Mouse (Mus musculus): ENCODE data around the gene D130043K22Rik. TPM values are rescaled to one million over a fixed set of nuclear protein-coding genes. Genes with fewer than 3 reads are reported as not detected.

D130043K22Rik gene
- total RNA-seq, 1 experiment: 0.31 TPM

DNA sequence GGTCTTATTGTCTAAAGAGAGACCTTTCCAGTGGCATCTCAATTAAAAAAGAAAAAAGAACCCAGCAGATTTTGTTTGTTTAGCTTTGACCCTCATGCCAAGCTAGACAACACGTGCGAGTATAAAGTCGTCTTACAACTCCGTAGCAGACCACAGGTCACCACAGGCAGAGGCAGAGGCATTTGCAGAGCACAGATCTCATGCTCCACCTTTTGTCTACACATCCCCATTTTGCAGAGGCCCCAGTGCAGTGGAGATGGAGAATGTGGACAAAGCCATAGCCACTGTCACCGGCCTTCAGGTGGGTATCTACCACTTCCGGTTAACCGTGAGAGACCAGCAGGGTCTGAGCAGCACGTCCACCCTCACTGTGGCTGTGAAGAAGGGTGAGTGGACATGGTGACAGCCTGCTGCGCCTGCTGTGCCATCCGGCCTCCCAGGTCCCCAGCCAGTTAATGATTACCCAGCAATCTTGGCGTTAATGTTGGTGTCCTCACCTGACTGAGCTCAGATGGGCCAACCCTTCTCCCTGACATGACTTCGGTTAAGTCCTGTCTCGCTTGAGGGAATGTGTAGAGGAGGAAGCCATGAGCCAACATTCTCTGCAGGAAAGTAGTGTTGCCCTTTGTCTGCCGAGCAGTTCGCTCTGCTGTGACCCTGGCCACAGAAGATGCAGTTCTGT is 34.6 kb downstream of the D130043K22Rik start:
- Histone ChIP-seq H3K9me3 (ENCODE audit: control insufficient read depth, insufficient read depth, low read depth, low read length) (no peaks in the 10 kb centered on the region), H3K4me1 (ENCODE audit: control insufficient read depth in 2 of 2, insufficient read depth in 2 of 2, low read length in 2 of 2, poor library complexity in 1 of 2) (no peaks in the 10 kb centered on the region), H3K36me3 (ENCODE audit: control insufficient read depth, insufficient read depth, low read length, poor library complexity, severe bottlenecking) (no peaks in the 10 kb centered on the region), H3K9ac (ENCODE audit: insufficient read depth, low read depth, low read length, poor library complexity, severe bottlenecking) (no peak overlapping the region), H3K4me3 (ENCODE audit: insufficient read depth in 1 of 2, low read depth in 1 of 2, low read length in 2 of 2, poor library complexity in 1 of 2, severe bottlenecking in 1 of 2) (no peak overlapping the region), H3K27ac (ENCODE audit: insufficient read depth, low read depth, low read length, poor library complexity, severe bottlenecking) (no peak overlapping the region)
- TF ChIP-seq HCFC1 (IDR thresholded peaks at IDR 0.05; ENCODE audit: borderline replicate concordance, insufficient read depth, low read length): no peak
- TF ChIP-seq ZC3H11A (IDR thresholded peaks at IDR 0.05; ENCODE audit: borderline replicate concordance, low read depth, low read length): no peak
- no peak for TF ChIP-seq ZNF384 (IDR thresholded peaks at IDR 0.05; ENCODE audit: low read depth, low read length)
- no peak for TF ChIP-seq MAFK (IDR thresholded peaks at IDR 0.05; ENCODE audit: insufficient read depth, low read depth, low read length)
- TF ChIP-seq CHD2 (IDR thresholded peaks at IDR 0.05; ENCODE audit: low read depth, low read length): no peak
- in situ Hi-C loops (cut with MboI; ENCODE audit: low sequenced_read_pairs in 2 of 2, unreplicated experiment in 2 of 2): no loop called here
- no peak for DNase-seq (ENCODE audit: low read depth, low spot score)

DNA sequence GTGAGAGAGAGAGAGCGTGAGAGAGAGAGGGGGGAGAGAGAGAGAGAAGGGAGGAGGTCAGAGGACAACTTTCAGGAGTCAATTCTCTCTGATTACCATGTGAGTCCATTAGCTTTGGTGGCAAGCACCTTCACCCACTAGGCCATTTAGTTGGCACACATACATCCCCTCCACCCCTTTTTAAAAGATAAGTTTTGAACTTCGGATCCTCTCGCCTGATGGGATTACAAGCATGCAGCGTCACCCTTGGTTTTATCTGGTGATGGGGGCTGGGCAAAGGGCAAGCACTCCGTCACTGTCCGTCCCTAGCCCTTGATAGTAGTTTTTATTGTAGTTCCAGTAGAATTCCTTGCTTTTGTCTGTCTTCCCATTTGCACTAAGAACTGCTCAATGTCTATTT is 35.3 kb downstream of the D130043K22Rik start:
- H3K27ac ChIP-seq (ENCODE audit: insufficient read depth, low read depth, low read length, poor library complexity, severe bottlenecking): no peak overlapping the region
- no peak overlapping the region for H3K9ac ChIP-seq (ENCODE audit: insufficient read depth, low read depth, low read length, poor library complexity, severe bottlenecking)
- in situ Hi-C loops (cut with MboI; ENCODE audit: low sequenced_read_pairs in 2 of 2, unreplicated experiment in 2 of 2): no loop called here
- DNase-seq (ENCODE audit: low read depth, low spot score): no peak
- TF ChIP-seq ZC3H11A (IDR thresholded peaks at IDR 0.05; ENCODE audit: borderline replicate concordance, low read depth, low read length) (no peak), ZNF384 (IDR thresholded peaks at IDR 0.05; ENCODE audit: low read depth, low read length) (no peak), MAFK (IDR thresholded peaks at IDR 0.05; ENCODE audit: insufficient read depth, low read depth, low read length) (no peak), HCFC1 (IDR thresholded peaks at IDR 0.05; ENCODE audit: borderline replicate concordance, insufficient read depth, low read length) (no peak), CHD2 (IDR thresholded peaks at IDR 0.05; ENCODE audit: low read depth, low read length) (no peak)
- H3K9me3 ChIP-seq (ENCODE audit: control insufficient read depth, insufficient read depth, low read depth, low read length): no peaks in the 10 kb centered on the region
- H3K4me3 ChIP-seq (ENCODE audit: insufficient read depth in 1 of 2, low read depth in 1 of 2, low read length in 2 of 2, poor library complexity in 1 of 2, severe bottlenecking in 1 of 2): no peak overlapping the region
- H3K4me1 ChIP-seq (ENCODE audit: control insufficient read depth in 2 of 2, insufficient read depth in 2 of 2, low read length in 2 of 2, poor library complexity in 1 of 2): no peaks in the 10 kb centered on the region
- H3K36me3 ChIP-seq (ENCODE audit: control insufficient read depth, insufficient read depth, low read length, poor library complexity, severe bottlenecking): no peaks in the 10 kb centered on the region

GRCm38 (mm10) chr13:24880704-24881103 is 35.8 kb downstream of the D130043K22Rik start:
- no peak for DNase-seq (ENCODE audit: low read depth, low spot score)

GRCm38 (mm10) chr13:24882411-24882810 is 37.5 kb downstream of the D130043K22Rik start:
- no peaks in the 10 kb centered on the region for H3K4me1 ChIP-seq (ENCODE audit: control insufficient read depth in 2 of 2, insufficient read depth in 2 of 2, low read length in 2 of 2, poor library complexity in 1 of 2)
- in situ Hi-C loops (cut with MboI; ENCODE audit: low sequenced_read_pairs in 2 of 2, unreplicated experiment in 2 of 2): no loop called here
- H3K9ac ChIP-seq (ENCODE audit: insufficient read depth, low read depth, low read length, poor library complexity, severe bottlenecking): no peak overlapping the region
- no peaks in the 10 kb centered on the region for H3K36me3 ChIP-seq (ENCODE audit: control insufficient read depth, insufficient read depth, low read length, poor library complexity, severe bottlenecking)
- TF ChIP-seq MAFK (IDR thresholded peaks at IDR 0.05; ENCODE audit: insufficient read depth, low read depth, low read length) (no peak), HCFC1 (IDR thresholded peaks at IDR 0.05; ENCODE audit: borderline replicate concordance, insufficient read depth, low read length) (no peak), ZNF384 (IDR thresholded peaks at IDR 0.05; ENCODE audit: low read depth, low read length) (no peak), CHD2 (IDR thresholded peaks at IDR 0.05; ENCODE audit: low read depth, low read length) (no peak), ZC3H11A (IDR thresholded peaks at IDR 0.05; ENCODE audit: borderline replicate concordance, low read depth, low read length) (no peak)
- H3K4me3 ChIP-seq (ENCODE audit: insufficient read depth in 1 of 2, low read depth in 1 of 2, low read length in 2 of 2, poor library complexity in 1 of 2, severe bottlenecking in 1 of 2): no peak overlapping the region
- H3K9me3 ChIP-seq (ENCODE audit: control insufficient read depth, insufficient read depth, low read depth, low read length): no peaks in the 10 kb centered on the region
- no peak overlapping the region for H3K27ac ChIP-seq (ENCODE audit: insufficient read depth, low read depth, low read length, poor library complexity, severe bottlenecking)
- DNase-seq (ENCODE audit: low read depth, low spot score): no peak

More at GRCm38 (mm10) chr13:24880704-24881103, 35.8 kb downstream of the D130043K22Rik start:
- no peaks in the 10 kb centered on the region for H3K4me1 ChIP-seq (ENCODE audit: control insufficient read depth in 2 of 2, insufficient read depth in 2 of 2, low read length in 2 of 2, poor library complexity in 1 of 2)
- no peak overlapping the region for H3K4me3 ChIP-seq (ENCODE audit: insufficient read depth in 1 of 2, low read depth in 1 of 2, low read length in 2 of 2, poor library complexity in 1 of 2, severe bottlenecking in 1 of 2)
- no peaks in the 10 kb centered on the region for H3K9me3 ChIP-seq (ENCODE audit: control insufficient read depth, insufficient read depth, low read depth, low read length)
- H3K9ac ChIP-seq (ENCODE audit: insufficient read depth, low read depth, low read length, poor library complexity, severe bottlenecking): no peak overlapping the region
- in situ Hi-C loops (cut with MboI; ENCODE audit: low sequenced_read_pairs in 2 of 2, unreplicated experiment in 2 of 2): no loop called here
- H3K36me3 ChIP-seq (ENCODE audit: control insufficient read depth, insufficient read depth, low read length, poor library complexity, severe bottlenecking): no peaks in the 10 kb centered on the region
- no peak for TF ChIP-seq MAFK (IDR thresholded peaks at IDR 0.05; ENCODE audit: insufficient read depth, low read depth, low read length)
- no peak for TF ChIP-seq HCFC1 (IDR thresholded peaks at IDR 0.05; ENCODE audit: borderline replicate concordance, insufficient read depth, low read length)
- TF ChIP-seq CHD2 (IDR thresholded peaks at IDR 0.05; ENCODE audit: low read depth, low read length): no peak
- no peak for TF ChIP-seq ZNF384 (IDR thresholded peaks at IDR 0.05; ENCODE audit: low read depth, low read length)
- TF ChIP-seq ZC3H11A (IDR thresholded peaks at IDR 0.05; ENCODE audit: borderline replicate concordance, low read depth, low read length): no peak
- H3K27ac ChIP-seq (ENCODE audit: insufficient read depth, low read depth, low read length, poor library complexity, severe bottlenecking): no peak overlapping the region
